Mouse (Mus musculus) intestine, postnatal 0 days (tissue): ENCODE data around the gene Fli1. TPM values are rescaled to one million over a fixed set of nuclear protein-coding genes. Genes with fewer than 3 reads are reported as not detected.
A peak's percentile ranks its signal among the peaks of the same experiment; 100 is the strongest.

ENCODE experiments used
- ATAC-seq: fragments of 200-750 bp; cut with Nextera tagmentation; 2 replicates; pipeline ENCODE4 v1.8.0; 2017; ENCODE audit warnings: mild to moderate bottlenecking, moderate TSS enrichment, moderate library complexity
- H3K27ac ChIP-seq: fragments of 300-500 bp; sonication (generic); 2 replicates; pipeline ENCODE4 v1.5.1; 2014; ENCODE audit warnings: mild to moderate bottlenecking, low read depth, low read length, moderate library complexity
- H3K27me3 ChIP-seq: fragments of 300-500 bp; sonication (generic); replicated peaks from 2 replicates; pipeline ENCODE4 v1.6.1; 2014; ENCODE audit warnings: low read length, mixed read lengths; ENCODE audit not compliant: control insufficient read depth, insufficient read depth
- H3K36me3 ChIP-seq: fragments of 300-500 bp; sonication (generic); 2 replicates; pipeline ENCODE4 v1.6.1; 2014; ENCODE audit warnings: mild to moderate bottlenecking, moderate library complexity; ENCODE audit not compliant: control insufficient read depth, insufficient read depth
- H3K4me1 ChIP-seq: fragments of 300-500 bp; sonication (generic); replicated peaks from 2 replicates; pipeline ENCODE4 v1.6.1; 2014; ENCODE audit warnings: antibody characterized with exemption, low read length, mixed read lengths; ENCODE audit not compliant: control insufficient read depth, insufficient read depth
- H3K4me2 ChIP-seq: fragments of 300-500 bp; sonication (generic); replicated peaks from 2 replicates; pipeline ENCODE4 v1.6.1; 2014; ENCODE audit warnings: low read depth, mild to moderate bottlenecking, moderate library complexity
- H3K4me3 ChIP-seq: fragments of 300-500 bp; sonication (generic); 2 replicates; pipeline ENCODE4 v1.5.1; 2014; ENCODE audit warnings: low read depth, low read length
- H3K9ac ChIP-seq: fragments of 300-500 bp; sonication (generic); 2 replicates; pipeline ENCODE4 v1.6.1; 2014; ENCODE audit warnings: mild to moderate bottlenecking, low read depth, low read length
- H3K9me3 ChIP-seq: fragments of 300-500 bp; sonication (generic); 2 replicates; pipeline ENCODE4 v1.6.1; 2016; ENCODE audit warnings: mixed run types; ENCODE audit not compliant: control insufficient read depth
- CTCF ChIP-seq: sonication (generic); IDR thresholded peaks from 2 replicates; pipeline ENCODE4 v1.5.1; 2016; ENCODE audit warnings: low read depth, mild to moderate bottlenecking, control low read depth, antibody characterized with exemption, moderate library complexity
- WGBS: fragments of 180-500 bp; shearing (Covaris S2); extraction: QIAGEN DNeasy Blood & Tissue Kit; methylation state at CpG from one replicate; pipeline ENCODE4 v1.1.7; 2014; 5-methylcytosine and 5-hydroxymethylcytosine counted together
- polyA plus RNA-seq: library from polyadenylated mRNA; unstranded; fragments of >200 nt; fragmentation: Nextera tagmentation; extraction: Ambion mirVana; gene quantifications from 2 replicates; pipeline ENCODE4 v1.2.1, GENCODE M21; 2015

The Fli1 gene
- polyA plus RNA-seq, 1 experiment from 2014 or later: 6.0 TPM

DNA sequence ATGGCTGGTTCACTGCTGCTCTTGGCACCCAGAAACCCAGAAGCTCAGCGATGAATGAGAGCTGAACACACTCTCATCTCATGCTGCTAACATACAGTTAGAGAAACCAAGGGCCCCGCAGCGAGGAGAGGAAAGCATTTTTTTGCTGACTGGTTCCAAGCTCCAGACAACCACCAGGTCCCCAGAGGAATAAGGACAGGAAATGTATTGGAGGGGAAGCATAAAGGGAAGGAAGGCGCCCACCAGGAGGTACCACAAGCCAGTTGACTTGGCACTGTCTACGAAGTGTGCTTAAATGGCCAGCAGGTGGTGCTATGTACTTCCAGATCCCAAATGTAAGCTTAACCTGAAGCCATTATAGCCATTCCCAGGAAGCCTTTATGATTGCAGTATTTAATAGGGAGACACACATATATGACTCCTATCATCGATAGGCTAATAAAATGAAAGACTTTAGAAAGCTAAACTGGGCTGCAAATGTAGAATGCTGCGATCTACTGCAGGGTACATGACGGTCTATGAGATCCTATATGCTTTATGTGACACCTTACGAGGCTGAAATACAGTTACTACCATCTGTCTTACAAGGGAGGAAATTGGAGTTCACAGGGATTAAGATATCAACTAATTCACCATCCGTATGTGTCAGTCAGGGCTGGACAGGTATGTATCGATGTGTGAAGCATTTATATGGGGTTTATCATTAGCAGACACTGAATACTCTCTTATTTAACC is 137.3 kb downstream of the Fli1 start:
- WGBS: 42% methylated on average over 11 of the region's 11 CpGs
- no peak for ATAC-seq
- H3K36me3 ChIP-seq: no peaks in the 10 kb centered on the region

DNA sequence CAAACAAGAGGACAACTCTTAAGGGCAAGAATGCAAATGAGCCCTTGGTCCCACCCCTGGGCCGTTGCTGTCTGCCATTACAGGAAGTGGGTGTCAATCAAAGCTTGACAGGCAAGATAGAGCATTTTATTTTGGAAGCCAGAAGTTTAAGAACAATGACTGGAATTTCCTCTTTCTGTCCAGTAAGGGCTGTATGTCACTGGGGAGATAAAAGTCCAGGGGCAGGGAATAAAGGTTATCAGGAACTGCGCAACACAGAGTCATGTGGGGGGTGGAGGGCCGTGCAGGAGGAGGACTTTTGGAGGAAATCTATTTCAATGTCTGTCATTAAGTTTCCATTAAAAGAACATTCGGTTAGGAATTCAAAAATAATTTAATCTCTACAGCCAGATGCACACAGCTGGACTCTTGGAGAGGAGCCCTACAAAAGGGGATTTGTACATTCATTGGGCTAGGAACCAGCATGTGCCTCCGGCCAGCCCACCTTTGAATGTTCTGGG is 141.9 kb downstream of the Fli1 start:
- H3K4me2 ChIP-seq: no peak overlapping the region
- ATAC-seq: no peak
- no peaks in the 10 kb centered on the region for H3K4me1 ChIP-seq
- no peaks in the 10 kb centered on the region for H3K27me3 ChIP-seq
- H3K4me3 ChIP-seq: no peak overlapping the region
- H3K27ac ChIP-seq: no peak overlapping the region
- no peak overlapping the region for H3K9ac ChIP-seq
- no peaks in the 10 kb centered on the region for H3K36me3 ChIP-seq
- H3K9me3 ChIP-seq: no peaks in the 10 kb centered on the region
- 30% methylated on average over 5 of the region's 5 CpGs for WGBS
- TF ChIP-seq CTCF: no peak

More for the DNA sequence above, 137.3 kb downstream of the Fli1 start:
- Histone ChIP-seq H3K27ac (no peak overlapping the region), H3K9me3 (no peaks in the 10 kb centered on the region), H3K4me3 (no peak overlapping the region), H3K4me2 (no peak overlapping the region), H3K9ac (no peak overlapping the region), H3K27me3 (peaks cover 8% of the 10 kb centered on the region; the same call in 1 of the 2 replicates), H3K4me1 (no peaks in the 10 kb centered on the region)
- peak; percentile 85 for TF ChIP-seq CTCF

DNA sequence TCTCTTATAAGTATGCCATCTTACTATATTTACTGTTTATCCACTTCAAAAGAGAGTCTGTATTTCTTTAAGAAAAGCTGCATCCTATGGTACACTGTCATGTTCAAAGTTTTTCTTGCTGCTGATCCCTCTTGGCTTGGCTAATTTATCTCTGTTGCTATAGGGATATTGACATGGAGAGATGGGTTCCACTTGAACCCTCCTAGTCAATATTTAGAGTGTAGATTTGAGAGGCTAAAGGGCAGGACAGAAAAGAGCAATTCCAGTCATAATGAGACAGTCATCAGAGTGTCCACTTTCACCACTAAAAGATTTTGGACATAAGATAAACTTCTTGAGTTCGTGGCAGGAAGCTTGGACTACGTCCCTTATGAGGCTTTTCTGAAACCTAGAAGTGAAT is 142.4 kb downstream of the Fli1 start:
- Histone ChIP-seq H3K27me3 (no peaks in the 10 kb centered on the region), H3K27ac (no peak overlapping the region), H3K4me3 (no peak overlapping the region), H3K4me2 (no peak overlapping the region), H3K9ac (no peak overlapping the region), H3K4me1 (no peaks in the 10 kb centered on the region), H3K9me3 (no peaks in the 10 kb centered on the region), H3K36me3 (no peaks in the 10 kb centered on the region)
- ATAC-seq: no peak
- no peak for TF ChIP-seq CTCF
- WGBS: 36% methylated on average over 2 of the region's 2 CpGs

DNA sequence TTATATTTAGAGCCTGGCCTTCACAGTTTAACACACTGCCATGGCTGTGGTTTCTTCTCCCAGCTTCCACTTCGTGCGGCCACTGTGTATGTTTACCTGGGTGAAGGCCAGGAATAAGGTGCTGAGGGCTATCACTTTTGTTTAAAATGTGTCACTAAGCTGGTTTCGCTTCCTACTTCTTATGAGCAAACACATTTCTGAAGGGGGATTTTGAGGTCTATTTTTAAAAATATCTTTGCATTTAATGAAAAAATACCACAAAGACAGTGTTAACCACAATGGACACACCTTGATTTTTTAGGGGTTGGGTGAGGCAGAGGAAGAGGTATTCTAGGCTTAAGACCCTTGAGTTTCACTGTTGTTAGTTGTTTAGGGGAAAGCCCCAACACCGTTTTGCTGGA is 147.9 kb downstream of the Fli1 start:
- H3K36me3 ChIP-seq: no peaks in the 10 kb centered on the region
- TF ChIP-seq CTCF: no peak
- 74% methylated on average over 4 of the region's 4 CpGs for WGBS

DNA sequence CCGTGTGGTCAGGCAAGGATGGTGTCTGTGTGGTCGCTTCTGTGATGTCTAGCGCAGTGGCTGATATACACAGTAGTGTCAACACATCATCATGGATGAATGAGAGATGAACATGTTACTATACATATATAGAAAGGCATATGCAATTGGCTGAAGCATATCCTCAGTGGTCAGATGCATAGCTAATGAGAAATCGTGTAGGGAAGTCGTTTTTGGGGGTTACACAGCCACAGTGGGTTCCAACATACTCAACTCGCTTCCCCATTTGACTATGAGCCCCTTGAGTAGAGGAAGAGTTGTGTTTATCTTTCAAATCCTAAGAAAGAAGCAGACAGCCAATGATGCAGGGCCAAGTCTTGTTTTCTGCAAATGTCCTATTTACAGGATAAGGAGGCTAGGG is 149.9 kb downstream of the Fli1 start:
- WGBS: 79% methylated on average over 6 of the region's 6 CpGs
- H3K27ac ChIP-seq: no peak overlapping the region

More for the DNA sequence above, 147.9 kb downstream of the Fli1 start:
- no peak for ATAC-seq
- Histone ChIP-seq H3K27ac (no peak overlapping the region), H3K4me3 (no peak overlapping the region), H3K9me3 (no peaks in the 10 kb centered on the region), H3K9ac (no peak overlapping the region), H3K4me1 (no peaks in the 10 kb centered on the region), H3K4me2 (no peak overlapping the region), H3K27me3 (no peaks in the 10 kb centered on the region)

DNA sequence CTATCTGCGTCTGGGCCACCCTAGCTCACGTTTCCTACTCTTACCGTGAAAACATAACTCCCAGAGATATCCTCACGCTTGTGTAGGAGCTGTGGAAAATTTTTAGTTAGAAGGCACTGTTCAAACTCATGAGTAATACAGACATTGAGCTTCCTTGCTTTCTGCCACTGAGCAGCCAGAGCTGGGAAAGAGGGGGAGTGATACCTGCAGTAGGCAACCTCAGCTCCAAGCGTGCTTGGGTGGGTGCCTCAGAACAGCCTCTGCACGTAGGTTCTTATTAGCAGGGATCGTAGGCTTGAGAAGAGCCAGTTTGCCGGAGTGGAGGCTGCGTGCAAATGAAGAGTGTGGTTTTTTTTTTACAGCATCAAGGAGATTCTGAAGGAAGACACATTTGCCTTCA is 151.0 kb downstream of the Fli1 start:
- no peak for TF ChIP-seq CTCF
- Histone ChIP-seq H3K9ac (no peak overlapping the region), H3K27me3 (no peaks in the 10 kb centered on the region), H3K4me1 (no peaks in the 10 kb centered on the region), H3K4me3 (no peak overlapping the region), H3K4me2 (no peak overlapping the region), H3K36me3 (no peaks in the 10 kb centered on the region), H3K9me3 (no peaks in the 10 kb centered on the region), H3K27ac (no peak overlapping the region)
- ATAC-seq: no peak
- WGBS: 85% methylated on average over 9 of the region's 9 CpGs

More for the DNA sequence above, 149.9 kb downstream of the Fli1 start:
- no peak overlapping the region for H3K9ac ChIP-seq
- no peaks in the 10 kb centered on the region for H3K36me3 ChIP-seq
- H3K27me3 ChIP-seq: no peaks in the 10 kb centered on the region
- no peak overlapping the region for H3K4me2 ChIP-seq
- H3K4me3 ChIP-seq: no peak overlapping the region
- no peaks in the 10 kb centered on the region for H3K4me1 ChIP-seq
- TF ChIP-seq CTCF: no peak
- no peak for ATAC-seq
- no peaks in the 10 kb centered on the region for H3K9me3 ChIP-seq
